Comparison of ENCODE assay signal across 13 mouse cellular contexts in the genomic region with DNA sequence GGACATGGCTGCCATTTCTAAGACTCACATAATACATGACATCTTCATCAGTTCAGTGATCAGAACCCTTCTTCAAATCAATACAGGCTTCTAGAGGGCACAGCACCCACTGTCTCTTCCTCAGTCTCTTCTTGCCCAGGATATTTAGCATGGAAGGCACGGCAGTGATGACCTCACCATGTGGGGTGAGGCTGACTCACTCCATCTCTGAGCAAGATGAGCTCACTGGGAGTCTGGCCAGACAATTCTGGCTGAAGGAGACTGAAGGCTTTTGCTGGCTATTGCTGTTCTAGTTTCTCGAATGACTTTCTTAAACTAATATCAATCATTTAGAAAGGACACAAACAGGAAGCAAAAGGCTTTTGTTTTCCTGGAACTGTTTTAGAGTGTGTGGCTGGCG.
A peak's percentile ranks its signal among the peaks of the same experiment; 100 is the strongest.
DNase-seq lines count a peak whose midpoint lies in the region; ATAC-seq and TF ChIP-seq lines count a peak whose summit lies in the region.
"Had no signal": no experiment of that assay in that cellular context is flagged by ENCODE, and none has a peak within 500 bp of the region (broad histone marks: within the 10 kb centered on the region; RNA-seq: fewer than 3 reads in every experiment).

No protein-coding gene starts in this region.

- intact Hi-C loops in heart, postnatal 25 days (cut with DNase I), result no loop called here

- H3K9me3 ChIP-seq in intestine, postnatal 0 days (ENCODE audit: control insufficient read depth), result no peaks in the 10 kb centered on the region
- H3K9me3 ChIP-seq: embryonic facial prominence, embryonic 13.5 days; heart, embryonic 13.5 days; limb, embryonic 15.5 days had no signal

- TF ChIP-seq CTCF in intestine, postnatal 0 days (IDR thresholded peaks at IDR 0.05; ENCODE audit: low read depth), result no peak

- no peak overlapping the region for H3K9ac ChIP-seq in intestine, postnatal 0 days (ENCODE audit: low read depth, low read length)
- H3K9ac ChIP-seq: embryonic facial prominence, embryonic 13.5 days; heart, embryonic 13.5 days; limb, embryonic 15.5 days had no signal

- 51% methylated on average over 3 of the region's 3 CpGs for WGBS in intestine, postnatal 0 days

- H3K27me3 ChIP-seq in intestine, postnatal 0 days (replicated peaks; ENCODE audit: control insufficient read depth, insufficient read depth, low read length), result no peaks in the 10 kb centered on the region
- H3K27me3 ChIP-seq: embryonic facial prominence, embryonic 13.5 days; limb, embryonic 15.5 days had no signal

- H3K27ac ChIP-seq in intestine, postnatal 0 days (ENCODE audit: low read depth, low read length), result no peak overlapping the region
- H3K27ac ChIP-seq: embryonic facial prominence, embryonic 13.5 days; heart, embryonic 13.5 days; limb, embryonic 15.5 days had no signal

- no peak overlapping the region for H3K4me2 ChIP-seq in intestine, postnatal 0 days (replicated peaks; ENCODE audit: low read depth)
- H3K4me2 ChIP-seq: embryonic facial prominence, embryonic 13.5 days; heart, embryonic 13.5 days; limb, embryonic 15.5 days had no signal

- no peaks in the 10 kb centered on the region for H3K36me3 ChIP-seq in intestine, postnatal 0 days (ENCODE audit: control insufficient read depth, insufficient read depth)
- H3K36me3 ChIP-seq: embryonic facial prominence, embryonic 13.5 days; heart, embryonic 13.5 days; limb, embryonic 15.5 days had no signal

- DNase-seq in heart, adult 11 months, result peak; percentile 81
- no peak for DNase-seq in heart, postnatal 25 days (ENCODE audit: low spot score)
- DNase-seq in 3T3-L1 (ENCODE audit: low read depth, low spot score), result peak; percentile 79
- peak; percentile 27 for DNase-seq in cerebellum, adult 11 months
- peak; percentile 29 to 44 for DNase-seq in gastrocnemius, postnatal 4 days (ENCODE audit: low spot score in 2 of 2)
- DNase-seq in thymus, postnatal 14 days, result no peak
- DNase-seq: kidney, postnatal 10 days; midbrain, embryonic 14.5 days had no signal

- ATAC-seq in intestine, postnatal 0 days, result no peak
- no peak for ATAC-seq in megakaryocyte-erythroid progenitor cell, adult 5-6 weeks (replicated peaks; ENCODE audit: low FRiP score, low TSS enrichment, poor library complexity, severe bottlenecking)

- H3K4me1 ChIP-seq in intestine, postnatal 0 days (replicated peaks; ENCODE audit: control insufficient read depth, insufficient read depth, low read length), result no peaks in the 10 kb centered on the region
- H3K4me1 ChIP-seq: embryonic facial prominence, embryonic 13.5 days; heart, embryonic 13.5 days; limb, embryonic 15.5 days had no signal

- H3K4me3 ChIP-seq in intestine, postnatal 0 days (ENCODE audit: low read depth, low read length), result no peak overlapping the region
- H3K4me3 ChIP-seq: embryonic facial prominence, embryonic 13.5 days; heart, embryonic 13.5 days; limb, embryonic 15.5 days had no signal

Comparison
In these comparisons a context has a peak if more than half of its experiments do, and no peak if none do; other contexts are left out.
1. DNase-seq: peak in heart, adult 11 months (single experiment), 3T3-L1 (single experiment), cerebellum, adult 11 months (single experiment) and gastrocnemius, postnatal 4 days (2 of 2); none in heart, postnatal 25 days (single experiment) and thymus, postnatal 14 days (single experiment).